Mouse (Mus musculus) MEL (cell line): ENCODE measurements at regions not wholly inside any gene's neighbourhood (a gene's known extent, or its start where the extent isn't known, plus 50 kb on each side); places are given as distances from the start of the nearest gene placed in this dataset.

ENCODE experiments used
- DNase-seq: peaks from one replicate; pipeline ENCODE4 v3.0.0; 2011; ENCODE audit warnings: low read depth, low spot score
- H3K27ac ChIP-seq: 2 replicates; pipeline ENCODE4 v1.5.1; 2012; ENCODE audit warnings: low read depth, mild to moderate bottlenecking, control low read depth, low read length, moderate library complexity; ENCODE audit not compliant: control insufficient read depth
- H3K27me3 ChIP-seq, 2 experiments: fragments of 150-350 bp in 1 of 2; sonication (generic) in 1 of 2; 2 replicates each; pipeline ENCODE4 v1.6.1; 2012; ENCODE audit warnings: low read length in 2 of 2, mild to moderate bottlenecking in 2 of 2, improper control_type of control experiment in 1 of 2, moderate library complexity in 1 of 2; ENCODE audit not compliant: insufficient read depth in 2 of 2, control insufficient read depth in 1 of 2
- H3K36me3 ChIP-seq, 2 experiments: 2 replicates each; pipeline ENCODE4 v1.6.1; 2012 to 2014; ENCODE audit warnings: low read length in 2 of 2, improper control_type of control experiment in 1 of 2, inconsistent platforms in 1 of 2, mild to moderate bottlenecking in 1 of 2; ENCODE audit not compliant: insufficient read depth in 2 of 2, control insufficient read depth in 1 of 2
- H3K4me1 ChIP-seq, 2 experiments: fragments of 150-350 bp in 1 of 2; sonication (generic) in 1 of 2; 2 replicates each; pipeline ENCODE4 v1.6.1; 2012; ENCODE audit warnings: low read length in 2 of 2, improper control_type of control experiment in 1 of 2, mild to moderate bottlenecking in 1 of 2; ENCODE audit not compliant: insufficient read depth in 2 of 2, control insufficient read depth in 1 of 2
- H3K4me3 ChIP-seq, 2 experiments: fragments of 150-350 bp in 1 of 2; sonication (generic) in 1 of 2; 2 replicates each; pipeline ENCODE4 v1.5.1; 2012; ENCODE audit warnings: low read depth in 2 of 2, low read length in 2 of 2, mild to moderate bottlenecking in 2 of 2, moderate library complexity in 2 of 2, control low read depth in 1 of 2, improper control_type of control experiment in 1 of 2; ENCODE audit not compliant: control insufficient read depth in 1 of 2, insufficient read depth in 1 of 2
- H3K79me2 ChIP-seq: 2 replicates; pipeline ENCODE4 v1.6.1; 2012; ENCODE audit warnings: mild to moderate bottlenecking, low read length, moderate library complexity; ENCODE audit not compliant: control insufficient read depth, poor library complexity, insufficient read depth
- H3K9ac ChIP-seq: 2 replicates; pipeline ENCODE4 v1.6.1; 2012; ENCODE audit warnings: low read depth, mild to moderate bottlenecking, control low read depth, low read length, moderate library complexity; ENCODE audit not compliant: control insufficient read depth, poor library complexity, severe bottlenecking
- H3K9me3 ChIP-seq: fragments of 150-350 bp; sonication (generic); replicated peaks from 2 replicates; pipeline ENCODE4 v1.6.1; 2012; ENCODE audit warnings: mild to moderate bottlenecking, low read length, improper control_type of control experiment, moderate library complexity; ENCODE audit not compliant: insufficient read depth
- CHD1 ChIP-seq: IDR thresholded peaks from 2 replicates; pipeline ENCODE4 v1.6.1; 2012; ENCODE audit warnings: low read depth, mild to moderate bottlenecking, inconsistent platforms, low read length, improper control_type of control experiment
- CHD2 ChIP-seq: IDR thresholded peaks from 2 replicates; pipeline ENCODE4 v1.6.1; 2011; ENCODE audit warnings: low read length, improper control_type of control experiment
- CTCF ChIP-seq, 3 experiments: IDR thresholded peaks in 2 of 3; conservative IDR thresholded peaks in 1 of 3; 2 replicates each; pipeline ENCODE4 v1.5.1; 2011 to 2012; ENCODE audit warnings: low read length in 3 of 3, low read depth in 2 of 3, mild to moderate bottlenecking in 2 of 3, improper control_type of control experiment in 1 of 3, inconsistent platforms in 1 of 3, mixed read lengths in 1 of 3, moderate library complexity in 1 of 3; ENCODE audit not compliant: control insufficient read depth in 1 of 3, insufficient read depth in 1 of 3, poor library complexity in 1 of 3, severe bottlenecking in 1 of 3
- E2F4 ChIP-seq: IDR thresholded peaks from 2 replicates; pipeline ENCODE4 v1.6.1; 2011; ENCODE audit warnings: low read depth, low read length, improper control_type of control experiment, borderline replicate concordance
- ELF1 ChIP-seq: IDR thresholded peaks from 2 replicates; pipeline ENCODE4 v1.6.1; 2014; ENCODE audit warnings: low read depth, mild to moderate bottlenecking, inconsistent platforms, low read length, improper control_type of control experiment, moderate library complexity
- EP300 ChIP-seq, 2 experiments: IDR thresholded peaks; 2 replicates each; pipeline ENCODE4 v1.6.1; 2011; ENCODE audit warnings: improper control_type of control experiment in 2 of 2, low read length in 2 of 2, low read depth in 1 of 2, mild to moderate bottlenecking in 1 of 2
- ETS1 ChIP-seq: IDR thresholded peaks from 2 replicates; pipeline ENCODE4 v1.6.1; 2012; ENCODE audit warnings: low read depth, mild to moderate bottlenecking, inconsistent platforms, low read length, improper control_type of control experiment, moderate library complexity
- GABPA ChIP-seq: IDR thresholded peaks from 2 replicates; pipeline ENCODE4 v1.6.1; 2012; ENCODE audit warnings: low read depth, mild to moderate bottlenecking, inconsistent platforms, low read length, improper control_type of control experiment, moderate library complexity
- GATA1 ChIP-seq: IDR thresholded peaks from 2 replicates; pipeline ENCODE4 v1.6.1; 2011; ENCODE audit warnings: low read depth, low read length, improper control_type of control experiment
- HCFC1 ChIP-seq: IDR thresholded peaks from 2 replicates; pipeline ENCODE4 v1.6.1; 2012; ENCODE audit warnings: low read depth, mild to moderate bottlenecking, inconsistent platforms, low read length, improper control_type of control experiment, moderate library complexity
- JUND ChIP-seq: IDR thresholded peaks from 2 replicates; pipeline ENCODE4 v1.6.1; 2011; ENCODE audit warnings: low read depth, mild to moderate bottlenecking, improper control_type of control experiment, low read length
- KAT2A ChIP-seq: conservative IDR thresholded peaks from 2 replicates; pipeline ENCODE4 v1.6.1; 2012; ENCODE audit warnings: low read depth, low read length, improper control_type of control experiment, inconsistent platforms
- MAZ ChIP-seq: IDR thresholded peaks from 2 replicates; pipeline ENCODE4 v1.6.1; 2012; ENCODE audit warnings: low read depth, mild to moderate bottlenecking, inconsistent platforms, low read length, improper control_type of control experiment
- MYB ChIP-seq: IDR thresholded peaks from 2 replicates; pipeline ENCODE4 v1.6.1; 2011; ENCODE audit warnings: mild to moderate bottlenecking, low read depth, low read length, improper control_type of control experiment
- NRF1 ChIP-seq: IDR thresholded peaks from 2 replicates; pipeline ENCODE4 v1.6.1; 2014; ENCODE audit warnings: low read depth, mild to moderate bottlenecking, inconsistent platforms, low read length, improper control_type of control experiment, moderate library complexity; ENCODE audit not compliant: poor library complexity, insufficient read depth, severe bottlenecking
- POLR2AphosphoS5 ChIP-seq: IDR thresholded peaks from 2 replicates; pipeline ENCODE4 v1.6.1; 2012; ENCODE audit warnings: low read depth, borderline replicate concordance, mild to moderate bottlenecking, inconsistent platforms, low read length, moderate library complexity, mixed read lengths
- RAD21 ChIP-seq: IDR thresholded peaks from 2 replicates; pipeline ENCODE4 v1.6.1; 2011; ENCODE audit warnings: mild to moderate bottlenecking, low read depth, low read length, improper control_type of control experiment
- RCOR1 ChIP-seq: IDR thresholded peaks from 2 replicates; pipeline ENCODE4 v1.6.1; 2012; ENCODE audit warnings: low read depth, mild to moderate bottlenecking, inconsistent platforms, low read length, improper control_type of control experiment
- SIN3A ChIP-seq: IDR thresholded peaks from 2 replicates; pipeline ENCODE4 v1.6.1; 2012; ENCODE audit warnings: low read length, improper control_type of control experiment, inconsistent platforms
- TAL1 ChIP-seq: IDR thresholded peaks from 2 replicates; pipeline ENCODE4 v1.6.1; 2012; ENCODE audit warnings: mild to moderate bottlenecking, inconsistent platforms, low read length, moderate library complexity, mixed read lengths
- TBP ChIP-seq: IDR thresholded peaks from 2 replicates; pipeline ENCODE4 v1.8.0; 2011; ENCODE audit warnings: low read depth, low read length, improper control_type of control experiment
- TCF12 ChIP-seq: IDR thresholded peaks from 2 replicates; pipeline ENCODE4 v1.6.1; 2014; ENCODE audit warnings: low read depth, mild to moderate bottlenecking, inconsistent platforms, low read length, improper control_type of control experiment, moderate library complexity
- USF1 ChIP-seq: IDR thresholded peaks from 2 replicates; pipeline ENCODE4 v1.6.1; 2014; ENCODE audit warnings: low read depth, mild to moderate bottlenecking, inconsistent platforms, low read length, improper control_type of control experiment, moderate library complexity
- ZMIZ1 ChIP-seq: IDR thresholded peaks from 2 replicates; pipeline ENCODE4 v1.6.1; 2012; ENCODE audit warnings: low read depth, mild to moderate bottlenecking, inconsistent platforms, low read length, improper control_type of control experiment, moderate library complexity
- ZNF384 ChIP-seq: IDR thresholded peaks from 2 replicates; pipeline ENCODE4 v1.6.1; 2012; ENCODE audit warnings: low read depth, mild to moderate bottlenecking, inconsistent platforms, low read length, improper control_type of control experiment

GRCm38 (mm10) chr13:75295818-75296217 lies 206.2 kb downstream of the Pcsk1 start:
- TF ChIP-seq JUND (no peak), TBP (no peak), KAT2A (no peak), GABPA (no peak), E2F4 (no peak), MYB (no peak), GATA1 (no peak), ZMIZ1 (no peak), CHD1 (no peak), RCOR1 (no peak), SIN3A (no peak), NRF1 (no peak), CHD2 (no peak), TAL1 (no peak), EP300 (IDR thresholded peaks at IDR 0.05; ENCODE audit: low read depth in 1 of 2, low read length in 2 of 2) (no peak)
- Histone ChIP-seq H3K9me3 (no peaks in the 10 kb centered on the region), H3K27ac (no peak overlapping the region), H3K79me2 (no peaks in the 10 kb centered on the region), H3K36me3 (no peaks in the 10 kb centered on the region), H3K27me3 (no peaks in the 10 kb centered on the region; a peak in 1 of 4 replicates), H3K9ac (no peak overlapping the region), H3K4me1 (no peaks in the 10 kb centered on the region), H3K4me3 (no peak overlapping the region)
- no peak for DNase-seq

- H3K36me3 ChIP-seq, result no peaks in the 10 kb centered on the region
- no peaks in the 10 kb centered on the region for H3K27me3 ChIP-seq
- no peak overlapping the region for H3K9ac ChIP-seq
- no peaks in the 10 kb centered on the region for H3K79me2 ChIP-seq
- H3K4me3 ChIP-seq, result no peak overlapping the region
- H3K27ac ChIP-seq, result no peak overlapping the region
- no peak for TF ChIP-seq JUND
- TF ChIP-seq USF1, result no peak
- TF ChIP-seq ELF1, result no peak
- no peak for TF ChIP-seq CTCF (IDR thresholded peaks at IDR 0.05 in 2 of 3, conservative IDR thresholded peaks at IDR 0.05 in 1 of 3; ENCODE audit: control insufficient read depth in 1 of 3, insufficient read depth in 1 of 3, low read depth in 2 of 3, low read length in 3 of 3, poor library complexity in 1 of 3, severe bottlenecking in 1 of 3)
- TF ChIP-seq MAZ, result no peak
- no peak for TF ChIP-seq ZNF384
- TF ChIP-seq TCF12, result no peak
- TF ChIP-seq GABPA, result no peak
- no peak for TF ChIP-seq RAD21
- no peak for TF ChIP-seq ETS1
- no peak for TF ChIP-seq CHD2
- TF ChIP-seq NRF1, result no peak
- no peak for TF ChIP-seq HCFC1
- no peak for TF ChIP-seq MYB
- no peak for TF ChIP-seq POLR2AphosphoS5
- no peaks in the 10 kb centered on the region for H3K4me1 ChIP-seq
- no peaks in the 10 kb centered on the region for H3K9me3 ChIP-seq
- DNase-seq, result no peak
Measured at GRCm38 (mm10) chr13:75319780-75320179, 230.2 kb downstream of the Pcsk1 start.
